ENCODE assay signal across 11 mouse cellular contexts in genomic region chr1:23495412-23495811, GRCm38 (mm10).
DNase-seq lines count a peak whose midpoint lies in the region; ATAC-seq and TF ChIP-seq lines count a peak whose summit lies in the region.
"Had no signal": no experiment of that assay in that cellular context is flagged by ENCODE, and none has a peak within 500 bp of the region (broad histone marks: within the 10 kb centered on the region; RNA-seq: fewer than 3 reads in every experiment).

No protein-coding gene starts in this region.

- no peak overlapping the region for H3K4me2 ChIP-seq in kidney, postnatal 0 days (ENCODE audit: low read length)
- H3K4me2 ChIP-seq in kidney, embryonic 14.5 days (replicated peaks; ENCODE audit: low read depth, low read length) = no peak overlapping the region
- no peak overlapping the region for H3K4me2 ChIP-seq in CH12.LX (ENCODE audit: insufficient read depth, low read depth, poor library complexity, severe bottlenecking)

- in situ Hi-C loops in CH12.LX (cut with MboI; ENCODE audit: low pct_ligation_motif_present, low pct_unique_long_range_greater_than_20kb, low sequenced_read_pairs) = no loop called here

- TF ChIP-seq EP300 in CH12.LX (IDR thresholded peaks at IDR 0.05; ENCODE audit: low read length) = no peak

- ATAC-seq in kidney, postnatal 0 days (replicated peaks; ENCODE audit: low FRiP score, low read depth) = no peak
- ATAC-seq in kidney, embryonic 14.5 days (ENCODE audit: low FRiP score, low TSS enrichment) = no peak
- ATAC-seq in hematopoietic stem cell, adult 5-6 weeks (replicated peaks in 1 of 2; ENCODE audit: insufficient read depth in 1 of 2, low FRiP score in 2 of 2, low TSS enrichment in 1 of 2, low read depth in 1 of 2, poor library complexity in 2 of 2, severe bottlenecking in 2 of 2) = peak; percentile 22 to 39; a peak in 1 of 4 replicates
- ATAC-seq: activated CD4-positive, CD25-positive, alpha-beta regulatory T cell, adult 4 months had no signal

- TF ChIP-seq RAD21 in CH12.LX (IDR thresholded peaks at IDR 0.05; ENCODE audit: low read depth, low read length) = peak; percentile 22

- TF ChIP-seq CTCF in kidney, postnatal 0 days (IDR thresholded peaks at IDR 0.05; ENCODE audit: low read depth) = peak; percentile 64
- TF ChIP-seq CTCF in CH12.LX (conservative IDR thresholded peaks at IDR 0.05 in 1 of 2, IDR thresholded peaks at IDR 0.05 in 1 of 2; ENCODE audit: low read depth in 2 of 2, low read length in 2 of 2) = peak in 1 of 2 experiments; percentile 20; a peak in 1 of 4 replicates

- H3K79me2 ChIP-seq in CH12.LX (replicated peaks; ENCODE audit: control insufficient read depth, extremely low read depth, insufficient read depth, poor library complexity, severe bottlenecking) = no peaks in the 10 kb centered on the region

- no peaks in the 10 kb centered on the region for H3K27me3 ChIP-seq in kidney, postnatal 0 days (ENCODE audit: insufficient read depth, low read length)
- no peaks in the 10 kb centered on the region for H3K27me3 ChIP-seq in kidney, embryonic 14.5 days (ENCODE audit: control insufficient read depth, insufficient read depth, low read length)
- H3K27me3 ChIP-seq in CH12.LX (replicated peaks) = no peaks in the 10 kb centered on the region

- no peak for TF ChIP-seq POLR2A in CH12.LX (IDR thresholded peaks at IDR 0.05; ENCODE audit: low read depth, low read length)

- H3K4me1 ChIP-seq in kidney, postnatal 0 days (replicated peaks; ENCODE audit: insufficient read depth, low read length) = no peaks in the 10 kb centered on the region
- peaks cover 3% of the 10 kb centered on the region; the same call in 1 of the 2 replicates for H3K4me1 ChIP-seq in kidney, embryonic 14.5 days (ENCODE audit: control insufficient read depth, insufficient read depth, low read length)
- H3K4me1 ChIP-seq in CH12.LX (ENCODE audit: control insufficient read depth in 1 of 2, insufficient read depth in 2 of 2) = no peaks in the 10 kb centered on the region

- DNase-seq in kidney, postnatal 0 days (ENCODE audit: low spot score) = peak; percentile 75
- DNase-seq in CH12.LX (ENCODE audit: extremely low read depth) (no peak), MEL-GATA-1-ER (ENCODE audit: extremely low read depth, low read depth) (peak; percentile 32)
- DNase-seq in gastrocnemius, adult 18-20 months (ENCODE audit: low spot score) = no peak
- DNase-seq in adrenal gland, adult 8-10 months = no peak
- DNase-seq: gastrocnemius, postnatal 25 days; left cerebral cortex, postnatal 4 days; right cerebral cortex, postnatal 4 days had no signal

- WGBS in kidney, postnatal 0 days = 37% methylated on average over 4 of the region's 4 CpGs
- 43% methylated on average over 4 of the region's 4 CpGs for WGBS in kidney, embryonic 14.5 days

- H3K9ac ChIP-seq in kidney, postnatal 0 days (ENCODE audit: low read depth, low read length) = no peak overlapping the region
- no peak overlapping the region for H3K9ac ChIP-seq in kidney, embryonic 14.5 days (ENCODE audit: low read depth, low read length)
- H3K9ac ChIP-seq in CH12.LX (ENCODE audit: insufficient read depth, low read depth) = no peak overlapping the region

- dilution Hi-C loops in CH12.LX (cut with MboI; ENCODE audit: extremely low pct_ligation_motif_present, extremely low pct_unique_long_range_greater_than_20kb, low sequenced_read_pairs) = no loop called here

- no peak overlapping the region for H3K4me3 ChIP-seq in kidney, postnatal 0 days (replicated peaks; ENCODE audit: low read depth, low read length)
- H3K4me3 ChIP-seq in kidney, embryonic 14.5 days (ENCODE audit: low read length) = no peak overlapping the region
- H3K4me3 ChIP-seq in CH12.LX (replicated peaks in 1 of 3; ENCODE audit: low read depth in 2 of 3, low read length in 2 of 3, poor library complexity in 1 of 3) = no peak overlapping the region

- H3K36me3 ChIP-seq in kidney, postnatal 0 days (ENCODE audit: insufficient read depth, low read length) = no peaks in the 10 kb centered on the region
- H3K36me3 ChIP-seq in kidney, embryonic 14.5 days (ENCODE audit: control insufficient read depth, insufficient read depth, low read length) = no peaks in the 10 kb centered on the region
- H3K36me3 ChIP-seq in CH12.LX (replicated peaks in 1 of 2; ENCODE audit: control insufficient read depth in 1 of 2, insufficient read depth in 1 of 2, low read length in 1 of 2) = no peaks in the 10 kb centered on the region

- H3K27ac ChIP-seq in kidney, postnatal 0 days = no peak overlapping the region
- H3K27ac ChIP-seq in kidney, embryonic 14.5 days (ENCODE audit: low read depth, low read length) = no peak overlapping the region
- no peak overlapping the region for H3K27ac ChIP-seq in CH12.LX (ENCODE audit: insufficient read depth, low read depth)

- H3K9me3 ChIP-seq in kidney, postnatal 0 days (replicated peaks; ENCODE audit: low read length) = no peaks in the 10 kb centered on the region
- no peaks in the 10 kb centered on the region; the same call in 1 of the 2 replicates for H3K9me3 ChIP-seq in kidney, embryonic 14.5 days (ENCODE audit: control insufficient read depth, low read length)
- no peaks in the 10 kb centered on the region for H3K9me3 ChIP-seq in CH12.LX (replicated peaks; ENCODE audit: low read length)

TF ChIP-seq in CH12.LX, 34 proteins besides CTCF, POLR2A, EP300 and RAD21:
- TF ChIP-seq MAFK (IDR thresholded peaks at IDR 0.05; ENCODE audit: insufficient replicate concordance, low read length) (peak; percentile 87), KAT2A (IDR thresholded peaks at IDR 0.05; ENCODE audit: insufficient replicate concordance, low read length) (no peak), USF1 (IDR thresholded peaks at IDR 0.05; ENCODE audit: low read depth, low read length) (no peak)

Comparison
In these comparisons a context has a peak if more than half of its experiments do, and no peak if none do; other contexts are left out.
1. ATAC-seq: peak in hematopoietic stem cell, adult 5-6 weeks (2 of 2); none in kidney, postnatal 0 days (single experiment) and kidney, embryonic 14.5 days (single experiment).
2. DNase-seq: peak in kidney, postnatal 0 days (single experiment) and MEL-GATA-1-ER (single experiment); none in CH12.LX (single experiment), gastrocnemius, adult 18-20 months (single experiment) and adrenal gland, adult 8-10 months (single experiment).